Mouse (Mus musculus) stomach, embryonic 15.5 days (tissue): ENCODE data around the gene 2810408A11Rik. TPM values are rescaled to one million over a fixed set of nuclear protein-coding genes. Genes with fewer than 3 reads are reported as not detected.

Source experiments
- ATAC-seq: fragments of 200-750 bp; cut with Nextera tagmentation; 2 replicates; pipeline ENCODE4 v1.8.0; 2017; ENCODE audit warnings: low read depth, moderate number of reproducible peaks, moderate TSS enrichment; ENCODE audit not compliant: insufficient read depth, low FRiP score
- H3K27ac ChIP-seq: fragments of 300-500 bp; sonication (generic); 2 replicates; pipeline ENCODE4 v1.5.1; 2015; ENCODE audit warnings: mild to moderate bottlenecking, inconsistent platforms
- H3K27me3 ChIP-seq: fragments of 300-500 bp; sonication (generic); replicated peaks from 2 replicates; pipeline ENCODE4 v1.6.1; 2015; ENCODE audit warnings: inconsistent platforms
- H3K36me3 ChIP-seq: fragments of 300-500 bp; sonication (generic); 2 replicates; pipeline ENCODE4 v1.6.1; 2015; ENCODE audit warnings: inconsistent platforms
- H3K4me1 ChIP-seq: fragments of 300-500 bp; sonication (generic); 2 replicates; pipeline ENCODE4 v1.6.1; 2015; ENCODE audit warnings: inconsistent platforms
- H3K4me2 ChIP-seq: fragments of 300-500 bp; sonication (generic); 2 replicates; pipeline ENCODE4 v1.6.1; 2015; ENCODE audit warnings: mild to moderate bottlenecking, inconsistent platforms
- H3K4me3 ChIP-seq: fragments of 300-500 bp; sonication (generic); replicated peaks from 2 replicates; pipeline ENCODE4 v1.5.1; 2015; ENCODE audit warnings: inconsistent platforms
- H3K9ac ChIP-seq: fragments of 300-500 bp; sonication (generic); 2 replicates; pipeline ENCODE4 v1.6.1; 2015; ENCODE audit warnings: inconsistent platforms
- H3K9me3 ChIP-seq: fragments of 300-500 bp; sonication (generic); 2 replicates; pipeline ENCODE4 v1.6.1; 2016; ENCODE audit warnings: inconsistent platforms
- WGBS: fragments of 180-500 bp; shearing (Covaris S2); methylation state at CpG from one replicate; pipeline ENCODE4 v1.1.7; 2015; 5-methylcytosine and 5-hydroxymethylcytosine counted together
- polyA plus RNA-seq: library from polyadenylated mRNA; unstranded; fragments of >200 nt; fragmentation: Nextera tagmentation; extraction: Ambion mirVana; gene quantifications from 2 replicates; pipeline ENCODE4 v1.2.1, GENCODE M21; 2015

Gene 2810408A11Rik
- polyA plus RNA-seq, 1 experiment from 2014 or later: 7.5 TPM

- Histone ChIP-seq H3K4me3 (no peak overlapping the region), H3K36me3 (no peaks in the 10 kb centered on the region), H3K9ac (no peak overlapping the region), H3K4me1 (peaks cover 39% of the 10 kb centered on the region), H3K27me3 (peaks cover 9% of the 10 kb centered on the region; the same call in 1 of the 2 replicates), H3K4me2 (no peak overlapping the region), H3K27ac (no peak overlapping the region; the same call in 1 of the 2 replicates), H3K9me3 (no peaks in the 10 kb centered on the region)
- ATAC-seq: no peak
- WGBS: 73% methylated on average over 5 of the region's 5 CpGs
These were observed 37.0 kb upstream of the 2810408A11Rik start for GRCm38 (mm10) chr11:69937834-69938233.

GRCm38 (mm10) chr11:69937385-69937784, 36.6 kb upstream of the 2810408A11Rik start:
- Histone ChIP-seq H3K4me3 (no peak overlapping the region), H3K9me3 (no peaks in the 10 kb centered on the region), H3K4me2 (peak overlapping the region; percentile 98; the same call in 1 of the 2 replicates), H3K27ac (no peak overlapping the region; the same call in 1 of the 2 replicates), H3K4me1 (peaks cover 39% of the 10 kb centered on the region), H3K9ac (no peak overlapping the region), H3K27me3 (peaks cover 9% of the 10 kb centered on the region; the same call in 1 of the 2 replicates), H3K36me3 (no peaks in the 10 kb centered on the region)
- ATAC-seq: no peak
- WGBS: 34% methylated on average over 4 of the region's 4 CpGs

- peaks cover 9% of the 10 kb centered on the region; the same call in 1 of the 2 replicates for H3K27me3 ChIP-seq
- peak overlapping the region; percentile 49 for H3K4me3 ChIP-seq
- WGBS: 23% methylated on average over 9 of the region's 9 CpGs
- no peak overlapping the region for H3K9ac ChIP-seq
- peaks cover 39% of the 10 kb centered on the region for H3K4me1 ChIP-seq
- no peak for ATAC-seq
- H3K4me2 ChIP-seq: peak overlapping the region; percentile 98
- no peak overlapping the region; the same call in 1 of the 2 replicates for H3K27ac ChIP-seq
- no peaks in the 10 kb centered on the region for H3K36me3 ChIP-seq
- no peaks in the 10 kb centered on the region for H3K9me3 ChIP-seq
These were observed 36.0 kb upstream of the 2810408A11Rik start for GRCm38 (mm10) chr11:69936714-69937347.

- ATAC-seq: no peak
- 3% methylated on average over 28 of the region's 30 CpGs for whole genome bisulfite sequencing
- H3K4me1 ChIP-seq: peaks cover 39% of the 10 kb centered on the region
These were observed 35.4 kb upstream of the 2810408A11Rik start for GRCm38 (mm10) chr11:69936156-69936555.

GRCm38 (mm10) chr11:69935137-69935879, 34.5 kb upstream of the 2810408A11Rik start, which contains the start of gene Ybx2:
Ybx2 (plus strand) TSS chr11:69935796.
- peaks cover 39% of the 10 kb centered on the region for H3K4me1 ChIP-seq
- no peak within 1 kb of the TSS; the same call in 1 of the 2 replicates for H3K27ac ChIP-seq
- ATAC-seq: peak; percentile 84

More at GRCm38 (mm10) chr11:69936156-69936555, 35.4 kb upstream of the 2810408A11Rik start:
- H3K4me2 ChIP-seq: peak overlapping the region; percentile 98
- H3K4me3 ChIP-seq: peak overlapping the region; percentile 49
- peaks cover 9% of the 10 kb centered on the region; the same call in 1 of the 2 replicates for H3K27me3 ChIP-seq
- no peaks in the 10 kb centered on the region for H3K9me3 ChIP-seq
- H3K9ac ChIP-seq: peak overlapping the region; percentile 27; the same call in 1 of the 2 replicates
- no peak overlapping the region for H3K27ac ChIP-seq
- no peaks in the 10 kb centered on the region for H3K36me3 ChIP-seq

GRCm38 (mm10) chr11:69934681-69935080, 33.9 kb upstream of the 2810408A11Rik start:
- no peak overlapping the region; the same call in 1 of the 2 replicates for H3K27ac ChIP-seq
- WGBS: 11% methylated on average over 6 of the region's 6 CpGs
- no peak for ATAC-seq
- H3K9me3 ChIP-seq: no peaks in the 10 kb centered on the region
- no peaks in the 10 kb centered on the region for H3K36me3 ChIP-seq
- H3K9ac ChIP-seq: no peak overlapping the region
- peaks cover 39% of the 10 kb centered on the region for H3K4me1 ChIP-seq
- H3K4me2 ChIP-seq: peak overlapping the region; percentile 98
- peaks cover 9% of the 10 kb centered on the region; the same call in 1 of the 2 replicates for H3K27me3 ChIP-seq
- H3K4me3 ChIP-seq: 0 out of 2 replicates have a peak overlapping the region, but pooled peaks have one; percentile 22

More at GRCm38 (mm10) chr11:69935137-69935879, 34.5 kb upstream of the 2810408A11Rik start, which contains the start of gene Ybx2:
- Histone ChIP-seq H3K4me2 (peak within 1 kb of the TSS; percentile 98), H3K27me3 (peaks cover 9% of the 10 kb centered on the region; the same call in 1 of the 2 replicates), H3K9me3 (no peaks in the 10 kb centered on the region), H3K36me3 (no peaks in the 10 kb centered on the region), H3K4me3 (peak within 1 kb of the TSS; percentile 49), H3K9ac (peak within 1 kb of the TSS; percentile 27; the same call in 1 of the 2 replicates)
- WGBS: 2% methylated on average over 44 of the region's 62 CpGs

- ATAC-seq: peak; percentile 58; the same call in 1 of the 2 replicates
- no peak overlapping the region for H3K27ac ChIP-seq
- H3K9me3 ChIP-seq: no peaks in the 10 kb centered on the region
- peaks cover 39% of the 10 kb centered on the region for H3K4me1 ChIP-seq
- H3K4me3 ChIP-seq: 0 out of 2 replicates have a peak overlapping the region, but pooled peaks have one; percentile 22
- no peak overlapping the region for H3K9ac ChIP-seq
- H3K36me3 ChIP-seq: no peaks in the 10 kb centered on the region
- peaks cover 9% of the 10 kb centered on the region; the same call in 1 of the 2 replicates for H3K27me3 ChIP-seq
- under 1% methylated on average over 18 of the region's 18 CpGs for WGBS
- H3K4me2 ChIP-seq: peak overlapping the region; percentile 98
These were observed 33.4 kb upstream of the 2810408A11Rik start for GRCm38 (mm10) chr11:69934169-69934568.

GRCm38 (mm10) chr11:69933066-69933465, 32.3 kb upstream of the 2810408A11Rik start:
- Histone ChIP-seq H3K9ac (no peak overlapping the region), H3K36me3 (no peaks in the 10 kb centered on the region), H3K27ac (no peak overlapping the region), H3K27me3 (0 out of 2 replicates have a peak, but pooled peaks cover 3% of the 10 kb centered on the region), H3K9me3 (no peaks in the 10 kb centered on the region), H3K4me3 (no peak overlapping the region), H3K4me2 (no peak overlapping the region), H3K4me1 (peaks cover 39% of the 10 kb centered on the region)
- no peak for ATAC-seq
- 59% methylated on average over 4 of the region's 4 CpGs for whole genome bisulfite sequencing

- no peak overlapping the region for H3K4me3 ChIP-seq
- no peaks in the 10 kb centered on the region for H3K9me3 ChIP-seq
- 30% methylated on average over 3 of the region's 3 CpGs for WGBS
- H3K27me3 ChIP-seq: 0 out of 2 replicates have a peak, but pooled peaks cover 3% of the 10 kb centered on the region
- no peak overlapping the region for H3K4me2 ChIP-seq
- H3K36me3 ChIP-seq: no peaks in the 10 kb centered on the region
- H3K4me1 ChIP-seq: peaks cover 32% of the 10 kb centered on the region
- no peak for ATAC-seq
- no peak overlapping the region for H3K27ac ChIP-seq
- H3K9ac ChIP-seq: no peak overlapping the region
These were observed 31.5 kb upstream of the 2810408A11Rik start for GRCm38 (mm10) chr11:69932254-69932653.

- Histone ChIP-seq H3K4me2 (no peak overlapping the region), H3K9me3 (no peaks in the 10 kb centered on the region), H3K4me1 (peaks cover 27% of the 10 kb centered on the region), H3K36me3 (no peaks in the 10 kb centered on the region), H3K9ac (no peak overlapping the region), H3K27ac (no peak overlapping the region), H3K27me3 (0 out of 2 replicates have a peak, but pooled peaks cover 3% of the 10 kb centered on the region), H3K4me3 (no peak overlapping the region)
- 66% methylated on average over 8 of the region's 8 CpGs for WGBS
- no peak for ATAC-seq
These were observed 31.0 kb upstream of the 2810408A11Rik start for GRCm38 (mm10) chr11:69931769-69932168.

GRCm38 (mm10) chr11:69930967-69931537, 30.3 kb upstream of the 2810408A11Rik start:
- Histone ChIP-seq H3K27me3 (0 out of 2 replicates have a peak, but pooled peaks cover 3% of the 10 kb centered on the region), H3K4me1 (peaks cover 20% of the 10 kb centered on the region), H3K36me3 (no peaks in the 10 kb centered on the region), H3K4me3 (no peak overlapping the region), H3K27ac (no peak overlapping the region; the same call in 1 of the 2 replicates), H3K4me2 (no peak overlapping the region), H3K9me3 (no peaks in the 10 kb centered on the region), H3K9ac (no peak overlapping the region)
- 55% methylated on average over 3 of the region's 3 CpGs for WGBS
- ATAC-seq: no peak
